Mouse (Mus musculus) embryonic fibroblast, embryonic 13.5 days (primary cell): ENCODE results near the gene Gstp3.
A peak's percentile ranks its signal among the peaks of the same experiment; 100 is the strongest.

ENCODE experiments used
- CTCF ChIP-seq: IDR thresholded peaks from 2 replicates; pipeline ENCODE4 v1.5.1; 2011; ENCODE audit warnings: mild to moderate bottlenecking, control low read depth, low read length, moderate library complexity, borderline replicate concordance; ENCODE audit not compliant: insufficient read depth
- POLR2A ChIP-seq: IDR thresholded peaks from 2 replicates; pipeline ENCODE4 v1.6.1; 2011; ENCODE audit warnings: low read depth, mild to moderate bottlenecking, control low read depth, low read length, moderate library complexity

- TF ChIP-seq CTCF = peak; percentile 56; the same call in 1 of the 2 replicates
- peak; percentile 64 for TF ChIP-seq POLR2A
Observed at GRCm38 (mm10) chr19:4012432-4013022, 46.8 kb downstream of the Gstp3 start, which contains the start of gene Ndufv1.
